Mouse (Mus musculus) adrenal gland (tissue): ENCODE measurements at regions not wholly inside any gene's neighbourhood (a gene's known extent, or its start where the extent isn't known, plus 50 kb on each side); places are given as distances from the start of the nearest gene placed in this dataset.

Source experiments
- intact Hi-C: fragments of 180-260 bp; cut with DNase I; formaldehyde crosslinking; loops from one replicate; pipeline ENCODE4 v1.15.1; 2025

GRCm38 (mm10) chr2:79510485-79511094 lies 54.0 kb upstream of the Cerkl start:
- intact Hi-C loops, result loop anchor here (5.0 kb wide), 1 partner anchor 262 kb away; no protein-coding TSS in a partner anchor

- intact Hi-C loops, result loop anchor here (5.0 kb wide), 1 partner anchor 261 kb away; no protein-coding TSS in a partner anchor
Observed at GRCm38 (mm10) chr2:79511108-79511507, 54.5 kb upstream of the Cerkl start.

- intact Hi-C loops, result loop anchor here (1.0 to 5.0 kb wide), 2 partner anchors 135 to 261 kb away; no protein-coding TSS in a partner anchor
Observed at GRCm38 (mm10) chr2:79511676-79512323, 55.2 kb upstream of the Cerkl start.

GRCm38 (mm10) chr2:79512374-79512773 lies 55.8 kb upstream of the Cerkl start:
- intact Hi-C loops, result loop anchor here (1.0 to 5.0 kb wide), 2 partner anchors 134 to 260 kb away; no protein-coding TSS in a partner anchor

GRCm38 (mm10) chr2:79513726-79514125 lies 57.1 kb upstream of the Cerkl start:
- intact Hi-C loops, result loop anchor here (5.0 kb wide), 1 partner anchor 259 kb away; no protein-coding TSS in a partner anchor

- intact Hi-C loops, result no loop called here
Observed at GRCm38 (mm10) chr2:79518046-79518750, 61.6 kb upstream of the Cerkl start.

- intact Hi-C loops, result no loop called here
Observed at GRCm38 (mm10) chr2:79519799-79520449, 63.3 kb upstream of the Cerkl start.

GRCm38 (mm10) chr2:79523441-79523840 lies 66.9 kb upstream of the Cerkl start:
- intact Hi-C loops, result no loop called here

- intact Hi-C loops, result no loop called here
Observed at GRCm38 (mm10) chr2:79527529-79527928, 70.9 kb upstream of the Cerkl start.

GRCm38 (mm10) chr2:79528347-79528990 lies 71.9 kb upstream of the Cerkl start:
- intact Hi-C loops, result no loop called here

- intact Hi-C loops, result no loop called here
Observed at GRCm38 (mm10) chr2:79529185-79529584, 72.6 kb upstream of the Cerkl start.

- intact Hi-C loops, result no loop called here
Observed at GRCm38 (mm10) chr2:79532610-79533160, 76.1 kb upstream of the Cerkl start.

- intact Hi-C loops, result no loop called here
Observed at GRCm38 (mm10) chr2:79537126-79537875, 80.7 kb upstream of the Cerkl start.

GRCm38 (mm10) chr2:79540384-79540783 lies 83.8 kb upstream of the Cerkl start:
- intact Hi-C loops, result no loop called here

GRCm38 (mm10) chr2:79542191-79542980 lies 85.8 kb upstream of the Cerkl start:
- intact Hi-C loops, result no loop called here

GRCm38 (mm10) chr2:79543456-79543855 lies 86.9 kb upstream of the Cerkl start:
- intact Hi-C loops, result no loop called here

- intact Hi-C loops, result no loop called here
Observed at GRCm38 (mm10) chr2:79543948-79544792, 87.6 kb upstream of the Cerkl start.

- intact Hi-C loops, result no loop called here
Observed at GRCm38 (mm10) chr2:79544793-79545260, 88.2 kb upstream of the Cerkl start.
